Mouse (Mus musculus) mature B cell (primary cell): ENCODE measurements around the gene Abhd14a.
"Not testable (repeated sequence)": the region's sequence is repeated elsewhere in the genome, so short reads cannot be mapped to it uniquely, and the experiment has no call there.

Source experiments
- in situ Hi-C: fragments of 300-500 bp; cut with MboI; formaldehyde crosslinking; loops from 2 replicates; pipeline ENCODE4 v1.14.3; 2019

Gene Abhd14a

DNA sequence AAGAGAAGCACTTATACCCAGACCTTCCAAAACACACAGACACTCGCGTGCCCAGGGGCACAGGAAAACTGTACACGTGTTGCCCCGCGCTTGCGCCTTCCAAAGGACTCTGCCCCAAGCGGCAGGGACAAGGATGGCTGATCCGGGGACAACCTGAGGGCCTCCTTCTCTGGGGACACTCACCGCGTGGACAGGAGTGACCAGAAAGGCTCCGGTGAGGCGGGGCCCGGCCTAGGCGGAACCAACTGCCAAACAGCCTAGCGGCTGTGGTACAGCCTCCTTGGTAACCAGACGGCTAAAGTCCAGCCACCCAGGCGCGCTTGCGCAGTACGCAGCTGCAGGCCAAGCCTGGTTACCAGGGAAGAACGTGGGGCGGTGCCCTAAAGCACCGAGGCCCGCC, at the start of gene Abhd14a, which contains the start of gene Abhd14b:
TSS of gene Abhd14a (minus strand) at position 331 of the 400 bp plus-strand sequence.
TSS of gene Abhd14b (plus strand) at position 112 of the 400 bp plus-strand sequence.
- in situ Hi-C loops = no loop called here

DNA sequence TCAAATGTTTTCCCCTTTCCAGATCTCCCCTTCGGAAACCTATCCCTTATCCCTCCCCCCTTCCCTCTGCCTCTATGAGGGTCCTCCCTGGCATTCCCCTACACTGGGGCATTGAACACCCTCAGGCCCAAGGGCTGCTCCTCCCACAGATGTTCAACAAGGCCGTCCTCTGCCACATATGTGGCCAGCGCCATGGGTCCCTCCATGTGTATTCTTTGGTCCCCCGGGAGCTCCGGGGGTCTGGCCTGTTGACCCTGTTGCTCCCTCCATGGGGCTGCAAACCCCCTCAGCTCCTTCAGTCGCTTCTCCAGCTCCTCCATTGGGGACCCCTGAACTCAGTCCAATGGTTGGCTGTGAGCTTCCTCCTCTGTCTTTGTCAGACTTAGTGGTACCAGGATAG, 40.1 kb upstream of the Abhd14a start:
- in situ Hi-C loops = not testable (repeated sequence)

DNA sequence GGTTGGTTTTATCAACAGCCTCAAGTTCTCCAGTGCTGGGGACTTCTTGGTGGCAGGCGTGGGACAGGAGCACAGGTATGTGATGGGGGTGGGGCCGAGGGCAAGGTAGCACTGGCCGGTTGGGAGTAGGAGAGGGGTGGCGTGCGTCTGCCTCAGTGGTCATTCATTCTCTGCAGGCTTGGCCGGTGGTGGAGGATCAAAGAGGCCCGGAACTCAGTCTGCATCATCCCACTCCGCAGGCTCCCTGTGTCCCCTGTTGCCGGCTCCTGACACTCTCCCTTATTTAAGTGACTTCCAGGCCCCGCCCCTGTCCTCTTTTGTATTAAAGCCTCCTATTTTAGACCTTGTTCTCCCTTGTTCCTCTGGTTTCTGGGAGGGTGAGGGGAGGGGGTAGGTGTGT, 37.6 kb upstream of the Abhd14a start:
- in situ Hi-C loops = no loop called here

DNA sequence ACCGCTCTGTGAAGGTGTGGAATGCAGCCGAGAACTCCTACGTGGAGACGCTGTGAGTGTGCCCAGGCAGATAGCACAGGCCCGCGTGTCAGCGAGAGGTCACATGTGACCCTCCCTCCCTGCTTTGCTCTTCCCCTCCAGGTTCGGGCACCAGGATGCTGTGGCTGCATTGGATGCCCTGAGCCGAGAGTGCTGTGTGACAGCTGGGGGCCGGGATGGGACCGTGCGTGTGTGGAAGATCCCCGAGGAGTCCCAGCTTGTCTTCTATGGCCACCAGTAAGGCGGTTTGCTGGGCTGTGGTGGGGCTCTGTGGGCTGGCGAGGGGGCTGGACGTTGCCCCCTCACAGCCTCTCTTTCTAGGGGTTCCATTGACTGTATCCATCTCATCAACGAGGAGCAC, 36.1 kb upstream of the Abhd14a start:
- in situ Hi-C loops = no loop called here

DNA sequence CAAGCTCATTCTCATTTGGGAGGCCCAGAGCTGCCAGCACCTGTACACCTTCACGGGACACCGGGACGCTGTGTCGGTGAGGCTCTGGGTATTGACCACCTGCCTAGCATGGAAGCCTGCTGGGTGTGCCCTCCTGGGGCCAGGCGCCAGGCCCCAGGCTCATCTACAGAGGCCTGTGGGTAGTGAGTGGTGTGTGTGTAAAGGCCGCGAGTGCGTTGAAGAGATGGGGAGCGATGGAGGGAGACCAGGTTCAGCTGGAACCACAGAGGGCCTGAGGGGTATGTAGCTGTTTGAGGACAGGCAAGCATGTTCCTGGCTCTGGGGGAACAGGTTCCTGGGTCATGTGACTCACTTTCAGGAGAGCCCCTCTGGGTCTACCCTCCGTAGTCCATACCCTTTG, 35.7 kb upstream of the Abhd14a start:
- in situ Hi-C loops = no loop called here

GRCm38 (mm10) chr9:106482578-106483115, 35.2 kb upstream of the Abhd14a start:
- in situ Hi-C loops = no loop called here

DNA sequence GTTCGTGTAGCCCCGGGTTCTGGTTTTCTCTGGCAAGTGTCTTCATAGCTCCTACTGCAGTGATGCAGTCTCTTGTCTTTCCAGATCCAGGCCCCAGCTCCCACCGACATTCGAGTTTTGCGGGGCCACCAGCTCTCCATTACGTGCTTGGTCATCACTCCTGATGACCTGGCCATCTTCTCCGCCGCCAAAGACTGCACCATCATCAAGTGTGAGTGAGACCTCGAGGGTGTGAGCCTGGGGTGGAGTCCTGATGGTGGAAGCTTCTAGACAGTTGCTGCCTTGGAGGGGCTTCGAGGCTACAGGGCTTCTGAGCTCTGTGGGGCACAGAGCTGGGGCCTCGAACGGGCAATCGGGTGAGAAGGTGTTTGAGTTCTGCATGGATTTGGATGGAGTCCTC, 34.2 kb upstream of the Abhd14a start:
- in situ Hi-C loops = no loop called here

DNA sequence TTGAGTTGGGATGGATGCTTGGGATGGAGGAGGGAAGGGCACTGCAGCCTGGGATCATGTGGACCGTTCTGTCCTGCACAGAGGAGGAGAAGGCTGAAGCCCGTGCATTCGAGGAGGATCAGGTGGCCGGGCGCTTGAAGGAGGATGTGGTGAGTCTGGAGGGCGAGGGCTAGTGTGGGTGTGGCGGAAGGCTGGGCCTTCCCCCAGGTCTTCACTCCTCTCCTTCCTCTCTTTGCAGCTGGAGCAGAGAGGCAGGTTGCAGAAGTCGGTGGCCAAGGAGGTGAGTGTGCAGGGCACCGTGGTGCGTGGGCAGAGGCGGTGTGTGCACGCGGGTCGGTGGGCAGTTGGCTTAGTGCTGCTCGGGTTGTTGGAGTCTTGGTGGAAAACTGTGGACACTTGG, 33.6 kb upstream of the Abhd14a start:
- in situ Hi-C loops = no loop called here

- in situ Hi-C loops = no loop called here
Measured at GRCm38 (mm10) chr9:106480541-106480940, 33.1 kb upstream of the Abhd14a start.

DNA sequence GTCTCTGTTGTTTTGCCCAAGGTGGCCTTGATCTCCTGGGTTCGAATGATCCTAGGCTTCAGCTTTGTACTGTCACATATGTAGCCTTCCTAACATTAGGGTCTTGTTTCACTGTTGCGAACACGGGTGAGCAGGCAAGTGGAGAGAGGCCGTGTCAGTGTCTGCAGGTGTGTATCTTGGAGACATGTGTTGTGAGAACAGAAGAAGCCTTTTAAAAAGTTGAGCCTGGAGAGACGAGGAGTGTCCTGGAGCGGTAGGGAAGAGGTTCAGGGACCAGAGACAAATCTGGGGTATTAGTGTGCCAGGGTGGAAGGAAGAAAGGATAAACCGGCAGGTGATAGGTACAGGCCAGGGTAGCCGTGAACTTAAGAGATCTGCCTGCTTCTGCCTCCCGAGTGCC, 30.6 kb upstream of the Abhd14a start:
- in situ Hi-C loops = no loop called here

DNA sequence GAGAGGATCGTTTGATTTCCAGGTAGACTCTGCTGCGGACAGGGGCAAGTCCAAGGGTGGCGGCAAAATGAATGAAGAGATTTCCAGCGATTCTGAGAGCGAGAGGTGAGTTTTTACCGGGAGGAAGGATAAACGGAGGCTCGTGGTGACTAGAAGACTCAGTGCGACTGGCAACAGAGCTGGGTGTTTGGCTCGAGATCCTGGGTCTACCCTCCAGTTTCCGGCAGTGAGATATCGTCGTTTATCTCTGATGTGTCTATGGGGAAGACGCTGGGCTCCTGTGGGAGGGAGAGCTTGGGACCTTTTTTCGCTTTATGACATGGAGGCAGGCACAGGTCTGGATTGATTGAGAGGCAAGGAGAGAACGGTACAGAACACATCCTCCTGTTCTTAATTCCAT, 30.2 kb upstream of the Abhd14a start:
- in situ Hi-C loops = no loop called here

DNA sequence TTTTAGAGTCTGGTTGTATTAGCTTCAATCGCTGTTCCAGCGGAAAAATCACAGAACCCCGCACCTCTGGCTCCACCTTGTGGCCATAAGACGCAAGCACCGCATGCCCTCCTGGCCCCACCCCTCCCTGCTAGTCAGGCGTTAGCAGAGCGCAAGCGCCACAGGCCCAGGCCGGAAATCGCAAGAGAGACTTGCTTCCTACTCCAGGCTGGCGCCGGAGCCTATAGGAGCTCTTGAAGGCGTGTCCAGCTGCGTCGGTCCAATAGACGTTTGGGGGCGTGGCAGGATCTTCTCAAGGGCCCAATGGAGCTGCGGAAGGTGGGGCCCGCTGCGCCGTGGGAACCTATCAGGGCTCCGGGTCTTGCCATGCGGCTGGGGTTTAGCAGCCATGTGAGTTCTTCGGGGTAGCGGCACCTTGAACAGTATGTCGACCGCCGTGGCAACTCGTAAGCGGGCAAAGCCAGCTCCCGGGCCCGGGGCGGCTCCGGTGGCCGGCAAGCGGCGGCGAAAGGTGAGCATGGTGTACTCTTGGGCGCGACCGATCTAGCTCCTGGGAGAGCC, 29.5 kb upstream of the Abhd14a start, which contains the start of gene Parp3:
TSS of gene Parp3 (minus strand) at position 26 of the 561 bp plus-strand sequence.
- in situ Hi-C loops = no loop called here

- in situ Hi-C loops = no loop called here
Measured at GRCm38 (mm10) chr9:106476002-106476923, 28.8 kb upstream of the Abhd14a start.

- in situ Hi-C loops = no loop called here
Measured at GRCm38 (mm10) chr9:106475663-106476001, 28.2 kb upstream of the Abhd14a start, which contains the start of gene Rrp9. Rrp9 (plus strand) TSS chr9:106475963.

- in situ Hi-C loops = no loop called here
Measured at GRCm38 (mm10) chr9:106475046-106475445, 27.6 kb upstream of the Abhd14a start.

DNA sequence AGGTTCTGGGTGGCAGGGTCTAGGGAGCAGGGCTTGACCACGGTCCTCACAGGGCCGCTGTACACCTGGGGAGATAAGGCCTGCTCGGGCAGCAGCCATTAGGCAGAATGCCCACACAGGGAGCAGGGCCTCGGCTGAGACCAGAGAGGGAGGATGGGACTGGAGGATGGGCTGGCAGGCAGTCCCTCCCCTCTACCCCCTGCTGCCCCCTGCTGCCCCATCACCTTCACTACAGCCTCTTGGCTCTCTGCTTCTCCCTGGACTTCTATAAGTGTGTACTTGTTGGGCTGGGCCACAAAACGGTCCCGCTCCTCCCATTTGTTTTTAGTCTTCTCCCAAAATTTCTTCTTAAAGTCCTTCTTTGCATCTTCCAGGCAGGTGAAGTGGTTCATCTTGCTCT, 27.0 kb upstream of the Abhd14a start:
- in situ Hi-C loops = no loop called here

DNA sequence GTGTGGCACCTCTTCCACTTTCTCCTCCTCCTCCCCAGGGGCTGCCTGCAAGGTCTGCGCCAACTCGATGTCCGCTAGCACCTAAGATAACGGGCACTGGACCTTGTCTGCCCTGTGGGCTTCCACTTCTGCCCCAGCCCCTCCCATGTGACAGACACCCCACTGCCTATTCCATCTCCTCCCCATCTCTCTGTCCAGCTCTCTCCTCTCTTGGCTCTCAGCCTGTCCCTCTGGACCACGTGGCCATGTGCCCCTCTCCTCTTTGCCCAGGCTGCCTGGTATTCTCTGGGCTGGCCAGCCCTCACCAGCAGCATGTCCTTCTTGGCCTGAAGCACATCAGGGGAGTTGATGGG, 26.3 kb upstream of the Abhd14a start:
- in situ Hi-C loops = no loop called here

DNA sequence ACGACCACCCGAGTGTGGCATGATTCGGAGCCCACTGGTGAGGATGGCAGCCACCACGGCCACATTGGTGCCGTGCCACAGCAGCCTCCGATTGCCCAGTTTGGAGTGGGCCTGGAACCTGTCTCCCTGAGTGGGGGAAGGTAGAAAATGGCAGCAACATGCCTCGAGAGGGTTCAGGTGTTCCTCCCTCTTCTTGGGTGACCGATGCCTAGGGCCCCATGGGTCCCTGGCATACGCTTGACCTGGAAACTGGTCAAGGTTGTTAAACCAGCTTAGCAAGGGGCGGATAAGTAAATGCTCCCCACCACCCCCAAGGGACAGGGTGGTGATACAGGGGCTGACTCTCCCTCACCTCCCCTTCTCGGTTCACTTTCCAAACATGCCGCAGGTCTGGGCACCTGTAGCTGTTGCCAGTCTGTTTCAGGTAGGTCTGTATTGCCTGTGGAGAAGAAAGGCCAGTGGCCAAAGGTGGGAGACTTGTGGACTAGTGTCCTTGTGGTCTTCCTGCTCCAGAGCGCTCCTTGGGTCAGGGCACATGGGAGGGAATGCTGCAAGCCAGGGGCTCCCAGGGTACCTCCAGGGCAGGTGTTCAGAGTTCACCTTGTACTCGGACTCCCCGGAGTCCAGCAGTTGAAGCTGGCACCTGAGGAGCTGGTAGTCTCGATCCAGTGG, 25.7 kb upstream of the Abhd14a start:
- in situ Hi-C loops = no loop called here

GRCm38 (mm10) chr9:106472321-106472720, 24.8 kb upstream of the Abhd14a start:
- in situ Hi-C loops = no loop called here

DNA sequence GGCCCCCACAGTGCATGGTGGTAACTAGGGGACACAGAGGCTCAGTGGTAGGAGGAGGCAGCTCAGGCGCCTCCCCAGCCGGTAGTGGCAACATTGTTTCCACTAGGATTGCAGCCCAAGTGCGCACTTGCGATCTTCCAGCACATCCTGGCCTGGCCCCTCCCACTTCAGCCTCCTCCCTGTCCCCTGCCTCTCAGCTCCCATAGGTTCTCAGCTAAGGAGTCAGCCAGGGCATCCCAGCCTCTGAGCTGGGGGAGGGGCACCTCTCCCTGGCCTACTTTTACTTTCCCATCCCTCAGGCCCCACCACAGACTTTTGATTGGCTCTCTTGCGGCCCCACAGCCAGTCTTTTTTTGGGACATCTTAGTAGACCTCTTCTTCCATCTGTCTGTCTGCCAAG, 24.4 kb upstream of the Abhd14a start:
- in situ Hi-C loops = no loop called here

DNA sequence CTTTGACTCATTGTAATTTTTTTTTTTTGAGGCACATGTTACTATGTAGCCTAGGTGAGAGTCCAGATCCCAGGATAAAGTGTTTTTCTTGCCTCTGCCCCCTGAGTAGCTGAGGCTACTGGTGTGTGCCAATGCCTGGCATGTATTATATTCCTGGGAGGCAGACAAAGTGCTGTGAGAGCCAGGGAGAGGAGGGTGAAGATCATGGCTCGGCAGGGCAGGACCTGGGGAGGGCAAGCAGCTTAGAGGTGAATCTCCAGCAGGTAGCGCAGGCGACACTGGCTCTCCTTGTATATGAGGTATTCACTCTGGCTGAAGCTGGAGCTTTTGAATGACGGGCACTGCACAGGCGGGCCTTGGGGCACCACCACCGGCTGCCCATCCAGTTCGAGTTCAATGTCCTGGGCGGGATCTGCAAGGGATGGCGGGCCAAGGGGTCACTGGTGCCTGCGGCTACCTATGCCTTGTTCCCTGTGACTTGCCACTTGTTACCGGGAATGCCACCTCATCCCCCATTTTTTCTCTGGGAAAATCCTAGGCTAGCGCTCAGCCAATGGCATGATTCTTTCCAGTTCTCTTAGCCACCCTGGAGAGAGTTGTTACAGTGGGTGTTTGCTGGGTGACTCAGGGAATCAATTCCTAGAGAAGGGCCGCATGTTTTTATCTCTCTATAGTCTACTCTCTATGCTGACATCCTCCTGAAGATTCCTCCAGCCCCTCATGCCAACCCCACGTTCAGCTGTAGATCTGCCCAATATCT, 23.7 kb upstream of the Abhd14a start:
- in situ Hi-C loops = no loop called here

- in situ Hi-C loops = no loop called here
Measured at GRCm38 (mm10) chr9:106469776-106470175, 22.3 kb upstream of the Abhd14a start.
